Mouse (Mus musculus) small intestine, adult 2 months (tissue): ENCODE data around the gene Tspan17.

Experiments used
- CTCF ChIP-seq: fragments of 200-500 bp; IDR thresholded peaks from 2 replicates; pipeline ENCODE4 v1.5.1; 2012; ENCODE audit warnings: low read depth, mild to moderate bottlenecking, control low read depth, inconsistent platforms, low read length, moderate library complexity, mixed read lengths; ENCODE audit not compliant: insufficient replicate concordance, insufficient read length; ENCODE audit errors: extremely low read depth
- POLR2A ChIP-seq: fragments of 200-500 bp; IDR thresholded peaks from 2 replicates; pipeline ENCODE4 v1.6.1; 2012; ENCODE audit warnings: low read depth, mild to moderate bottlenecking, control low read depth, inconsistent platforms, low read length, moderate library complexity

- TF ChIP-seq CTCF (no peak), POLR2A (no peak)
Observed at GRCm38 (mm10) chr13:54800206-54800605, 11.0 kb downstream of the Tspan17 start.
